Mouse (Mus musculus) forebrain, embryonic 11.5 days (tissue): ENCODE results near the gene Mlph. TPM values are rescaled to one million over a fixed set of nuclear protein-coding genes. Genes with fewer than 3 reads are reported as not detected.

Experiments used
- ATAC-seq: fragments of 200-750 bp; cut with Nextera tagmentation; replicated peaks from 2 replicates; pipeline ENCODE4 v1.8.0; 2017; ENCODE audit warnings: moderate TSS enrichment; ENCODE audit not compliant: low FRiP score
- DNase-seq: peaks from one replicate; pipeline ENCODE4 v3.0.0-alpha.2; 2017; ENCODE audit warnings: low spot score
- H3K27ac ChIP-seq: fragments of 300-500 bp; sonication (generic); 2 replicates; pipeline ENCODE4 v1.5.1; 2014; ENCODE audit warnings: low read depth, low read length
- H3K27me3 ChIP-seq: fragments of 300-500 bp; sonication (generic); 2 replicates; pipeline ENCODE4 v1.6.1; 2014; ENCODE audit warnings: mild to moderate bottlenecking, low read length, mixed read lengths; ENCODE audit not compliant: control insufficient read depth, insufficient read depth
- H3K36me3 ChIP-seq: fragments of 300-500 bp; sonication (generic); 2 replicates; pipeline ENCODE4 v1.6.1; 2014; ENCODE audit warnings: mild to moderate bottlenecking, low read length, moderate library complexity, mixed read lengths; ENCODE audit not compliant: control insufficient read depth, insufficient read depth
- H3K4me1 ChIP-seq: fragments of 300-500 bp; sonication (generic); replicated peaks from 2 replicates; pipeline ENCODE4 v1.6.1; 2014; ENCODE audit warnings: low read length, mixed read lengths; ENCODE audit not compliant: control insufficient read depth, insufficient read depth
- H3K4me2 ChIP-seq: fragments of 300-500 bp; sonication (generic); 2 replicates; pipeline ENCODE4 v1.6.1; 2014; ENCODE audit warnings: low read depth, mild to moderate bottlenecking, low read length, moderate library complexity, mixed read lengths; ENCODE audit not compliant: severe bottlenecking
- H3K4me3 ChIP-seq: fragments of 300-500 bp; sonication (generic); 2 replicates; pipeline ENCODE4 v1.5.1; 2014; ENCODE audit warnings: low read depth, low read length
- H3K9ac ChIP-seq: fragments of 300-500 bp; sonication (generic); 2 replicates; pipeline ENCODE4 v1.6.1; 2014; ENCODE audit warnings: low read length
- H3K9me3 ChIP-seq: fragments of 300-500 bp; sonication (generic); 2 replicates; pipeline ENCODE4 v1.6.1; 2016; ENCODE audit warnings: low read length, mixed read lengths; ENCODE audit not compliant: control insufficient read depth
- WGBS: fragments of 180-500 bp; shearing (Covaris S2); extraction: QIAGEN DNeasy Blood & Tissue Kit; methylation state at CpG from one replicate; pipeline ENCODE4 v1.1.7; 2014; 5-methylcytosine and 5-hydroxymethylcytosine counted together
- polyA plus RNA-seq: library from polyadenylated mRNA; unstranded; fragments of >200 nt; fragmentation: Nextera tagmentation; extraction: Ambion mirVana; gene quantifications from 2 replicates; pipeline ENCODE4 v1.2.1, GENCODE M21; 2014

Gene Mlph
- polyA plus RNA-seq, 1 experiment from 2014 or later = 0.13 TPM

DNA sequence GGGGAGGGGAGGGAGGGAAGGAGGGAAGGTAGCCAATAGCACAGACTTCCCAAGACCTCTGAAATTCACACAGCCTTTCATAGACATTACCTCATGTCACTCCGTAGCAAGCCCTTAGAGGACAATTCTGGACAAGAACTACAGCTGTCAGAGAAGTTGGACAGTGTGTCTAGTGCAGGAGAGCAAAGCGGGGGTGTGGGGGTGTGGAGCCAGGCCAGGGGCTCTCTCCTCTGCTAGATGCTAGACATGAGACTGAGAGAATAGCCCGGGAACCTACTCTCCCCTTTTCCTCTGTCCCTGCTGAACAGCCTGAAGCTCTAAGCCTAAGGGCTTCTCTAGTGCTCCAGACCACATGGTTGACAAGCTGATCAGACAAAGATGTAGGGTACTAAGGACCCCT, 19.9 kb upstream of the Mlph start:
- 0 out of 2 replicates have a peak, but pooled peaks cover 2% of the 10 kb centered on the region for H3K4me1 ChIP-seq
- H3K4me3 ChIP-seq = no peak overlapping the region
- no peaks in the 10 kb centered on the region for H3K36me3 ChIP-seq
- no peaks in the 10 kb centered on the region for H3K27me3 ChIP-seq
- H3K27ac ChIP-seq = no peak overlapping the region
- H3K9me3 ChIP-seq = no peaks in the 10 kb centered on the region
- DNase-seq (peak; percentile 23), ATAC-seq (no peak)
- no peak overlapping the region for H3K4me2 ChIP-seq
- 88% methylated on average over 3 of the region's 3 CpGs for WGBS
- H3K9ac ChIP-seq = no peak overlapping the region

DNA sequence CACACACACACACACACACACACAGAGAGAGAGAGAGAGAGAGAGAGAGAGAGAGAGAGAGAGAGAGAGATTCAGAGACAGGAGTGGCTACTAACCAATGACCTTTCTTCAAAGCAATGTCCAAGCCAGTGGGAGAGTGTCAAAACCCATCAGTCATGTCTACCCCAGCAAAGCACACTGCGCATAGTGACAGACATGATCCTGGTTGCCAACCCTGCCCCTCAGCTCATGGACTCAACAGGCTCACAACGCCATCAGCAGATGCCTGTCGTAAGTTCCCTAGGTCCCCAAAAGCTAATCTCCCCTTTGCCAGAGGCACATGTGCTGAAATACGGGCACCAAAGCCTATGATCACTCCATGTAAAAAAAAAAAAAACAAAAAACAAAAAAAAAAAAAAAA, 18.6 kb upstream of the Mlph start:
- DNase-seq = peak; percentile 26
- Histone ChIP-seq H3K9ac (no peak overlapping the region), H3K4me2 (no peak overlapping the region), H3K27me3 (no peaks in the 10 kb centered on the region), H3K36me3 (no peaks in the 10 kb centered on the region), H3K27ac (no peak overlapping the region), H3K9me3 (no peaks in the 10 kb centered on the region), H3K4me1 (0 out of 2 replicates have a peak, but pooled peaks cover 2% of the 10 kb centered on the region), H3K4me3 (no peak overlapping the region)
- 87% methylated on average over 4 of the region's 4 CpGs for WGBS
- no peak for ATAC-seq

DNA sequence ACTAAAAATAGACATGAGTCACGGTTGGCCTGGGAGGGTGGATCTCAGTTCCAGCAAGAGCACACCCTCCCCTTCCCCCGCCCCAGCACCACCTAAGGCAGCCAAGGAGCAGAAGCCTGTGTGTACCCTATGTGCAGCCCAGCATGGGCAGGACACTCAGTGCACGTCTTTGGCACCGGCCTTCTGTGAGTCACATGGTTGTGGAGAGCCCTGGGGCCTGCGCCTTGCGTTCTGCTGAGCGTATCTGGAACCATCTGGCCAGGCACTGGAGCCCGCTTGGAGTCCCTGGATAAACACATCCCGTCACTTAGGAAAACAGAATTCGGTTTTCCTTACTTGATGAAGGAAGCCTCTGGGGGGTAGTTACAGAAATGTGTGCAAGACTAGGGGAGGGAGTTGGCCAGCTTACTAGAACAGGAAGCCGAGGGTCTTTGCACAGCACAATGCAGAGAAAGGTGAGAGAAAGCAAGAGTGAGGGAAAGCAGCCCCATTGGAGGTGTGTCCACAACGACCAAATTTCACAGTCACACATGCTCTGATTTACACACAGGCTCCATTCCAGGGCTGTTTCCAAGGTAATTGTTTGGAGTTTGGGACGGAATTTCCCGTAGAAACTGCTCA, 18.0 kb upstream of the Mlph start:
- 75% methylated on average over 14 of the region's 14 CpGs for WGBS
- ATAC-seq (no peak), DNase-seq (peak; percentile 57)
- no peaks in the 10 kb centered on the region for H3K36me3 ChIP-seq
- H3K4me2 ChIP-seq = no peak overlapping the region
- H3K4me1 ChIP-seq = 0 out of 2 replicates have a peak, but pooled peaks cover 2% of the 10 kb centered on the region
- no peaks in the 10 kb centered on the region for H3K9me3 ChIP-seq
- H3K9ac ChIP-seq = no peak overlapping the region
- H3K27me3 ChIP-seq = no peaks in the 10 kb centered on the region
- H3K4me3 ChIP-seq = no peak overlapping the region
- no peak overlapping the region for H3K27ac ChIP-seq

DNA sequence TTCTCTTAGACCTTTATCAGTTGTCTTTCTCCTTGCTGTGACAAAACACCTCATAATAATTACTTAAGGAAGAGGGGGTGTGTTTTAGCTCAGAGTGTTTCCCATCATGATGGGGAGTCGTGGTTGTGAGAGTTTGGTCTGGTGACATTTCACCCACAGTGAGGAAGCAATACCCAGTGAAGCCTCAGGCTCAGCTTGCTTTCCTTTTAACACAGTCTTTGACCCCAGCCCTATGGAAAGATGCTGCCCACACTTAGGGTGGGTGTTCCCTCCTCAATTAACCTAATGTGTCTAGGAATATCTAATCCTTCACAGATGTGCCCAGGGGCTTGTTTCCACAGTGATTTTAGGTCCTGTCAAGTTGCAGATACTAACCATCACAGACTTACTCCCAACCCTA, 16.9 kb upstream of the Mlph start:
- no peak overlapping the region for H3K4me2 ChIP-seq
- no peaks in the 10 kb centered on the region for H3K9me3 ChIP-seq
- DNase-seq = no peak
- no peaks in the 10 kb centered on the region for H3K27me3 ChIP-seq
- no peak overlapping the region for H3K4me3 ChIP-seq
- no peak for ATAC-seq
- H3K27ac ChIP-seq = no peak overlapping the region
- no peak overlapping the region for H3K9ac ChIP-seq
- H3K36me3 ChIP-seq = no peaks in the 10 kb centered on the region
- 39% methylated on average over 1 of the region's 1 CpGs for WGBS
- 0 out of 2 replicates have a peak, but pooled peaks cover 2% of the 10 kb centered on the region for H3K4me1 ChIP-seq

DNA sequence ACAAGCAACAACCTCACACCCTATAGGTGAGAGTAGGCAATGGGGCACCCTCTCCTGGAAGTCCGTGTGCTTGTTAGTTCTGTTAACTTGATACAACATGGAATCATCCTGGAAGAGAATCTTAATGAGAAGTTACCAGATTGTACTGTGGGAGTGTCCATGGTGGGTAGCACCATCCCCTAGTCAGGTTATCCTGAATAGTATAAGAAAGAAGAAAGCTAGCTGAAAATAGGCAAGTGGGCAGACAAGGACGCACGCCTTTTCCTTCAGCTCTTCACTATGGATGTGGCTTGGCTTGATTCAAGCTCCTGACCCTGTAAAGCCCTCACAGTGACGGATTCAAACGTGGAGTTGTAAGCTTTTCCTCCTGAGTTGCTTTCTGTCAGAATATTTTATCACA, 15.1 kb upstream of the Mlph start:
- H3K27me3 ChIP-seq = no peaks in the 10 kb centered on the region
- 79% methylated on average over 5 of the region's 5 CpGs for WGBS
- H3K9ac ChIP-seq = no peak overlapping the region
- ATAC-seq (no peak), DNase-seq (no peak)
- H3K9me3 ChIP-seq = no peaks in the 10 kb centered on the region
- no peaks in the 10 kb centered on the region for H3K36me3 ChIP-seq
- H3K4me2 ChIP-seq = no peak overlapping the region
- no peak overlapping the region for H3K27ac ChIP-seq
- 0 out of 2 replicates have a peak, but pooled peaks cover 2% of the 10 kb centered on the region for H3K4me1 ChIP-seq
- H3K4me3 ChIP-seq = no peak overlapping the region

DNA sequence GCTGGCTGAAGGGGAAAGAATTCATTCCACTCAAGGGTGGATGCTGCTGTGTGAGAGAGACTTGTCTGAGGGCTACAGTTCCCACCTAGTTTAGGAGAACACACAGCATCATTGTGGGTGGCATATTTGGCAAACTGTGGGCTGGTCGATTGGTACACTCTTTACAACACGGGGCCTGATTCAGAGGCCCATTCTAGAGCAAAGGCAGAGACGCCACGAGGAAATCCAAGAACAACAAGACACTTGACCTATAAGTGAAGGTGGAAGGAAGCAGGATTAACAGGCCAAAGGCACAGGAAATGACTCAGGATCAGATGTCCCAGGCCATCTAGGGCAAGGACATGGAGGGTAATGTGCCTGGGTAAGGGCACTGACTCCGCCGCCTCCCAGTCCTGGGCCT, 14.5 kb upstream of the Mlph start:
- no peaks in the 10 kb centered on the region for H3K9me3 ChIP-seq
- no peak for ATAC-seq
- no peak overlapping the region for H3K9ac ChIP-seq
- H3K4me2 ChIP-seq = no peak overlapping the region
- H3K27ac ChIP-seq = no peak overlapping the region
- H3K4me3 ChIP-seq = no peak overlapping the region
- H3K4me1 ChIP-seq = 0 out of 2 replicates have a peak, but pooled peaks cover 2% of the 10 kb centered on the region
- no peaks in the 10 kb centered on the region for H3K36me3 ChIP-seq
- DNase-seq = peak; percentile 22
- WGBS = 87% methylated on average over 6 of the region's 6 CpGs
- H3K27me3 ChIP-seq = no peaks in the 10 kb centered on the region

DNA sequence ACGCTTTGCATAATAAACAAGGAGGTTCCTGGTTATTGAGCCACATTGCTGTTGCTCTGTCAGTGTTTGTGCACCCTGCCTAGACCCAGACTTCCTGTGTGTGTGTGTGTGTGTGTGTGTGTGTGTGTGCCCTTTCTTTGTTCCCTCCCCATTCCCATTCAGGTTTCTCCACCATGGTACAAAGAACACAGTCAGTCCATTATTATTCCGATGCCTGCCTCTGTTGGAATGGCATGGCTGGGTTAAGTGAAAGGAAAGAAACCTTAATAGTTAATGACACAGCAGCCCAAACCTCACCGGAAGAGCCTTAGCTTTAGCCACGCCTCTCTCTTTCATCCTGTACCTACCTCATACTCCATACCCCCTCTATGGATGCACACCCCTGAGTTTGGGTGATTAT, 13.6 kb upstream of the Mlph start:
- Histone ChIP-seq H3K4me3 (no peak overlapping the region), H3K4me2 (no peak overlapping the region), H3K9me3 (no peaks in the 10 kb centered on the region), H3K36me3 (no peaks in the 10 kb centered on the region), H3K4me1 (0 out of 2 replicates have a peak, but pooled peaks cover 2% of the 10 kb centered on the region), H3K27me3 (no peaks in the 10 kb centered on the region), H3K9ac (no peak overlapping the region), H3K27ac (no peak overlapping the region)
- peak; percentile 31 for DNase-seq
- ATAC-seq = no peak
- WGBS = 65% methylated on average over 4 of the region's 4 CpGs

DNA sequence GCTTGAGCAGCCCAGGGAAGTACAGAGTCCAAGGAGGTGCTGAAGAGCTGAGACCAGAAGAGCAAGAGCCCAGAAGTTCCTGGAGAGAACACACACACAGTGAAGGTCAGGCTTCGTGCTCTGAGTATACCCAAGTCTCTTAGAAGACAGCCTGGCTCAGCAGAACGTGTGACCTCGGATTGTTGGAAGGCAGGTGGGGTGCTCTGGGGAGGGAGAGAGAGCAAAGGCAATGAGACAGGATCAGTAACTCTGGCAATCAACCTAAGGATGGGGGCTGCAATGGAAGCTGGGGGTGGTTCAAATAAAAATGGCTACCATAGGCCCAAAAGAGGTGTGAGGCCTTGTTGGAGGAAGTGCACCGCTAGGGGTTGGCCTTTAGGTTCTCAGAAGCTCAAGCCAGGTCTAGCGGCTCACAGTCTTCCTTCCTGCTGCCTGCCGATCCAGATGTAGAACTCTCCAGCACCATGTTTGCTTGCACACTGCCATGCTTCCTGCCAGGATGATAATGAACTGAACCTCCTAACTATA, 13.1 kb upstream of the Mlph start:
- no peak overlapping the region for H3K4me3 ChIP-seq
- no peaks in the 10 kb centered on the region for H3K9me3 ChIP-seq
- no peak for ATAC-seq
- no peak overlapping the region for H3K27ac ChIP-seq
- H3K36me3 ChIP-seq = no peaks in the 10 kb centered on the region
- no peak overlapping the region for H3K4me2 ChIP-seq
- DNase-seq = peak; percentile 24
- WGBS = 88% methylated on average over 6 of the region's 6 CpGs
- 0 out of 2 replicates have a peak, but pooled peaks cover under 1% of the 10 kb centered on the region for H3K4me1 ChIP-seq
- no peak overlapping the region for H3K9ac ChIP-seq
- H3K27me3 ChIP-seq = no peaks in the 10 kb centered on the region

DNA sequence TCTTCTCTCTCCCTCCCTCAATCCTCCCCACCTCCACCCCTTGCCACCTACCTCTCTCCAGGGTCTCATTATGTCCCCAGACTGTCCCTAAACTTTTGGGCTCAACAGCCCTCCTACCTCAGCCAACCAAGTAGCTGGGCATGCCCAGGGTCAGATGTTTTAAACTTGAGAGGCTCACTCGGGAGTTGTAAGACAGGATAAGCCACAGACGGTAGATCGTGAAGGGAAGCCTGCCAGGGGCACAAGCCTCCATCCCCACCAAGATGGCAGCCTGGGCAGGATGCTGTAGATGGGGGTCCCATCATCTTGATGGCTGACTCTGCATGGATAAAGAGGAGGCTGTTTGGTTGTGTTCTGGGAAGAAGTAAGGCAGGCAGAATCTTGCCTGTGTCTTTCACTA, 12.1 kb upstream of the Mlph start:
- Histone ChIP-seq H3K4me3 (no peak overlapping the region), H3K27me3 (no peaks in the 10 kb centered on the region), H3K36me3 (no peaks in the 10 kb centered on the region), H3K4me2 (no peak overlapping the region), H3K27ac (no peak overlapping the region), H3K9ac (no peak overlapping the region), H3K9me3 (no peaks in the 10 kb centered on the region), H3K4me1 (no peaks in the 10 kb centered on the region)
- ATAC-seq = no peak
- WGBS = 83% methylated on average over 3 of the region's 3 CpGs
- DNase-seq = peak; percentile 36
